Mouse (Mus musculus) limb, embryonic 13.5 days (tissue): ENCODE measurements around the gene Lrrc8b. TPM values are rescaled to one million over a fixed set of nuclear protein-coding genes. Genes with fewer than 3 reads are reported as not detected.

Source experiments
- ATAC-seq: fragments of 200-750 bp; cut with Nextera tagmentation; 2 replicates; pipeline ENCODE4 v1.8.0; 2017; ENCODE audit warnings: low read depth, moderate number of reproducible peaks, moderate TSS enrichment; ENCODE audit not compliant: low FRiP score
- H3K27ac ChIP-seq: fragments of 300-500 bp; sonication (generic); 2 replicates; pipeline ENCODE4 v1.5.1; 2015; ENCODE audit warnings: inconsistent platforms, mild to moderate bottlenecking, moderate library complexity
- H3K27me3 ChIP-seq: fragments of 300-500 bp; sonication (generic); 2 replicates; pipeline ENCODE4 v1.6.1; 2015; ENCODE audit warnings: mild to moderate bottlenecking, inconsistent platforms
- H3K36me3 ChIP-seq: fragments of 300-500 bp; sonication (generic); 2 replicates; pipeline ENCODE4 v1.6.1; 2015; ENCODE audit warnings: inconsistent platforms, mild to moderate bottlenecking, moderate library complexity
- H3K4me1 ChIP-seq: fragments of 300-500 bp; sonication (generic); 2 replicates; pipeline ENCODE4 v1.6.1; 2015; ENCODE audit warnings: inconsistent platforms
- H3K4me2 ChIP-seq: fragments of 300-500 bp; sonication (generic); replicated peaks from 2 replicates; pipeline ENCODE4 v1.6.1; 2015; ENCODE audit warnings: inconsistent platforms, mild to moderate bottlenecking, moderate library complexity
- H3K4me3 ChIP-seq: fragments of 300-500 bp; sonication (generic); 2 replicates; pipeline ENCODE4 v1.5.1; 2015; ENCODE audit warnings: moderate library complexity, mild to moderate bottlenecking, inconsistent platforms
- H3K9ac ChIP-seq: fragments of 300-500 bp; sonication (generic); 2 replicates; pipeline ENCODE4 v1.6.1; 2015; ENCODE audit warnings: mild to moderate bottlenecking, inconsistent platforms
- H3K9me3 ChIP-seq: fragments of 300-500 bp; sonication (generic); 2 replicates; pipeline ENCODE4 v1.6.1; 2016; ENCODE audit warnings: inconsistent platforms
- WGBS: fragments of 180-500 bp; shearing (Covaris S2); methylation state at CpG from one replicate; pipeline ENCODE4 v1.1.7; 2015; 5-methylcytosine and 5-hydroxymethylcytosine counted together
- polyA plus RNA-seq: library from polyadenylated mRNA; unstranded; fragments of >200 nt; fragmentation: Nextera tagmentation; extraction: Ambion mirVana; gene quantifications from 2 replicates; pipeline ENCODE4 v1.2.1, GENCODE M21; 2015

Gene Lrrc8b
- polyA plus RNA-seq = 3.1 and 3.2 TPM in 2 replicates

- Histone ChIP-seq H3K4me2 (peak within 1 kb of the TSS; percentile 98), H3K4me1 (peaks cover 8% of the 10 kb centered on the region), H3K27ac (peak within 1 kb of the TSS; percentile 45; the same call in 1 of the 2 replicates), H3K27me3 (0 out of 2 replicates have a peak, but pooled peaks cover 8% of the 10 kb centered on the region), H3K36me3 (no peaks in the 10 kb centered on the region), H3K9ac (peak within 1 kb of the TSS; percentile 78), H3K4me3 (peak within 1 kb of the TSS; percentile 78), H3K9me3 (no peaks in the 10 kb centered on the region)
- peak; percentile 96 for ATAC-seq
- under 1% methylated on average over 57 of the region's 63 CpGs for WGBS
Measured at GRCm38 (mm10) chr5:105415198-105415791, at the start of gene Lrrc8b. TSS of gene Lrrc8b (plus strand) at chr5:105415775.

GRCm38 (mm10) chr5:105381482-105381881 lies 34.1 kb upstream of the Lrrc8b start:
- H3K4me3 ChIP-seq = no peak overlapping the region
- no peaks in the 10 kb centered on the region for H3K4me1 ChIP-seq
- WGBS = 78% methylated on average over 2 of the region's 2 CpGs
- no peak overlapping the region for H3K27ac ChIP-seq
- H3K9ac ChIP-seq = no peak overlapping the region
- H3K27me3 ChIP-seq = no peaks in the 10 kb centered on the region
- no peaks in the 10 kb centered on the region for H3K9me3 ChIP-seq
- ATAC-seq = no peak
- H3K36me3 ChIP-seq = no peaks in the 10 kb centered on the region
- H3K4me2 ChIP-seq = no peak overlapping the region

DNA sequence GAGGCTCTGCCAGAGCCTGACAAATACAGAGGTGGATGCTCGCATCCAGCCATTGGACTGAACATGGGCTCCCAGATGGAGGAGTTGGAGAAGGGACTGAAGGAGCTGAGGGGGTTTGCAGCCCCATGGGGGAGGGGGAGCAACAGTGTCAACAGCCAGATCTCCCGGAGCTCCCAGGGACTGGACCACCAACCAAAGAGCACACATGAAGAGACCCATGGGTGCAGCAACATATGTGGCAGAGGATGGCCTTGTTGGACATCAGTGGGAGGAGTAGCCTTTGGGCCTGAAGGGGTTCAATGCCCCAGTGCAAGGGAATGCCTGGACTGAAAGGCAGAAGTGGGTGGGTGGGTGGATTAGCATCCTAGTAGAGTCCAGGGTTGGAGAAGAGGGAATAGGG lies 25.2 kb upstream of the Lrrc8b start:
- WGBS = 88% methylated on average over 2 of the region's 2 CpGs
- Histone ChIP-seq H3K36me3 (no peaks in the 10 kb centered on the region), H3K4me3 (no peak overlapping the region), H3K9ac (no peak overlapping the region), H3K4me1 (no peaks in the 10 kb centered on the region), H3K27me3 (no peaks in the 10 kb centered on the region), H3K9me3 (peaks cover 6% of the 10 kb centered on the region; the same call in 1 of the 2 replicates), H3K4me2 (no peak overlapping the region), H3K27ac (no peak overlapping the region)
- no peak for ATAC-seq

- H3K27ac ChIP-seq = no peak overlapping the region
- no peak overlapping the region for H3K4me2 ChIP-seq
- peaks cover 6% of the 10 kb centered on the region; the same call in 1 of the 2 replicates for H3K9me3 ChIP-seq
- 94% methylated on average over 6 of the region's 6 CpGs for WGBS
- H3K4me1 ChIP-seq = no peaks in the 10 kb centered on the region
- no peak overlapping the region for H3K4me3 ChIP-seq
- H3K9ac ChIP-seq = no peak overlapping the region
- no peaks in the 10 kb centered on the region for H3K27me3 ChIP-seq
- H3K36me3 ChIP-seq = no peaks in the 10 kb centered on the region
- ATAC-seq = no peak
Measured at GRCm38 (mm10) chr5:105393731-105394130, 21.8 kb upstream of the Lrrc8b start.

DNA sequence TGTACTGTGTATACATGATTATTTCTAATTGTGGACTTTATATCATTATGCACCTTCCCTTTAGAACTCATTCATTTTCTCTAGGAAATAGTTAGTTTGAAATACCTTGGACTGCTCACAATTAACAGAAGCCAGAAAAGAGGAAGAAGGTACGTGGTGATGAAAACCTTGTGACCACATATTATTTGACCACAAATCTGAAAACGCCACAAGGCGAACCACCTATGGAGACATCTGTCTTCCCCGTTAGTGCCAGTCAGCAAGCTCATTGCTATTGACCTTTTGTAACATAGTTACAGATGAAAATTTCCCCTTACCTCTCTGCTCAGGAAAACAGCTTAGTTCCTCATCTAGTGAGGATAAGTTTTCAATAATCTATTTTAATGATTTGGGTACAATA lies 20.4 kb upstream of the Lrrc8b start:
- 81% methylated on average over 4 of the region's 4 CpGs for WGBS
- H3K4me3 ChIP-seq = no peak overlapping the region
- H3K4me1 ChIP-seq = peaks cover under 1% of the 10 kb centered on the region; the same call in 1 of the 2 replicates
- no peaks in the 10 kb centered on the region for H3K27me3 ChIP-seq
- H3K9ac ChIP-seq = no peak overlapping the region
- no peak overlapping the region for H3K27ac ChIP-seq
- no peak overlapping the region for H3K4me2 ChIP-seq
- no peak for ATAC-seq
- no peaks in the 10 kb centered on the region for H3K36me3 ChIP-seq
- H3K9me3 ChIP-seq = peaks cover 6% of the 10 kb centered on the region; the same call in 1 of the 2 replicates

GRCm38 (mm10) chr5:105398966-105399365 lies 16.6 kb upstream of the Lrrc8b start:
- no peak for ATAC-seq
- H3K36me3 ChIP-seq = no peaks in the 10 kb centered on the region
- H3K27ac ChIP-seq = no peak overlapping the region
- H3K4me2 ChIP-seq = no peak overlapping the region
- no peaks in the 10 kb centered on the region for H3K27me3 ChIP-seq
- 77% methylated on average over 6 of the region's 6 CpGs for WGBS
- H3K4me1 ChIP-seq = peaks cover 9% of the 10 kb centered on the region
- no peak overlapping the region for H3K9ac ChIP-seq
- H3K9me3 ChIP-seq = no peaks in the 10 kb centered on the region
- no peak overlapping the region for H3K4me3 ChIP-seq

GRCm38 (mm10) chr5:105399631-105400423 lies 15.7 kb upstream of the Lrrc8b start:
- peak overlapping the region; percentile 30 for H3K4me3 ChIP-seq

DNA sequence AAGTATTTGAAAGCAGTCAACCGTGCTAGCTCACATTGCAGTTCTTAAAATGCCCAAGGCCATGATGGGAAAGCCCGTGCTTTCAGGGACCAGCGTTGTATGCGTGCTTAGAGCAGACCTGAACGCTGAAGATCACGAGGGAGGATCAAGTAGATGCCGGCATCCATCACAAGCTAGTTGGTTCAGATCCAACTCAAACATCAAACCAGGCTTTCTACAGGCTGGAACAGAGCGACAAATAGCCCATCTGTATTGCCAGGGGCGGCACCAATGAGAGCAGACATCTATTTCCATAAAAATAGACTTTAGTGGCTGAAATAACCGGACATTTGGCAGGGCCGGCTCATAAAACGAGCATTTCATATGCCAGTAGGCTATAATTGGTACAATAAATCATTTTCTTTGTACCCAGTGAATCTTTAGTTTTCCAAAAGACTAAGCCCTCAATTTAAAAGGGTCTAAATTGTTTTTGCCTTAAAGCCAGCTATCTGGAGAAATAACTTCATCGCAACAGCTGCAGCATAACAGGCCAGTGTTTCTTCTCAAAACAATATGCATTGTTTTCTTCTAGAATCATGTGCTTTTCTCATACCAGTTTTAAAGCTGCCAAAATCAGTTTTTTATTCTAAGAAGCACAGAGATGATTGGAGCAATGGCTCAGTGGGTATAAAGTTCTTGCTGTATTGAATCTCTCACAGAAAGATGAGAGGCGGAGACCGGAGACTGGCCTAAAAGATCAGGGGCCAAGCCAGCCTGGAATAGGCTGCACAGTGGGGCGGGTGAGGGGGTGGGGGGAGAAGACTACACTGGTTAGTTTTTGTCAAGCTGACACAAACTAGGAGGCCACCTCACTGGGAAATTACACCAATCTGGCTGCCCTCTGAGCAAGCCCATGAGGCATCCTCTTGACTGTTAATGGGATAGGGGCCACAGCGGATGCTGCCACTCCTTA lies 14.9 kb upstream of the Lrrc8b start:
- Histone ChIP-seq H3K27me3 (no peaks in the 10 kb centered on the region), H3K4me2 (peak overlapping the region; percentile 61), H3K9ac (peak overlapping the region; percentile 13; the same call in 1 of the 2 replicates), H3K36me3 (no peaks in the 10 kb centered on the region), H3K4me3 (peak overlapping the region; percentile 30), H3K4me1 (peaks cover 9% of the 10 kb centered on the region), H3K27ac (no peak overlapping the region), H3K9me3 (no peaks in the 10 kb centered on the region)
- 45% methylated on average over 17 of the region's 17 CpGs for WGBS
- peak; percentile 41; the same call in 1 of the 2 replicates for ATAC-seq

More at GRCm38 (mm10) chr5:105399631-105400423, 15.7 kb upstream of the Lrrc8b start:
- WGBS = 34% methylated on average over 13 of the region's 13 CpGs
- 0 out of 2 replicates have a peak, but pooled peaks have one; percentile 43 for ATAC-seq
- H3K9ac ChIP-seq = peak overlapping the region; percentile 13; the same call in 1 of the 2 replicates
- no peaks in the 10 kb centered on the region for H3K9me3 ChIP-seq
- H3K4me2 ChIP-seq = peak overlapping the region; percentile 61
- H3K36me3 ChIP-seq = no peaks in the 10 kb centered on the region
- H3K4me1 ChIP-seq = peaks cover 9% of the 10 kb centered on the region
- H3K27me3 ChIP-seq = no peaks in the 10 kb centered on the region
- H3K27ac ChIP-seq = no peak overlapping the region

GRCm38 (mm10) chr5:105401536-105401935 lies 14.0 kb upstream of the Lrrc8b start:
- H3K27ac ChIP-seq = no peak overlapping the region
- 89% methylated on average over 6 of the region's 6 CpGs for WGBS
- H3K9me3 ChIP-seq = no peaks in the 10 kb centered on the region
- no peak overlapping the region for H3K9ac ChIP-seq
- no peaks in the 10 kb centered on the region for H3K27me3 ChIP-seq
- H3K36me3 ChIP-seq = no peaks in the 10 kb centered on the region
- no peak overlapping the region for H3K4me3 ChIP-seq
- H3K4me2 ChIP-seq = no peak overlapping the region
- ATAC-seq = no peak
- H3K4me1 ChIP-seq = peaks cover 9% of the 10 kb centered on the region

GRCm38 (mm10) chr5:105404961-105405360 lies 10.6 kb upstream of the Lrrc8b start:
- H3K4me1 ChIP-seq = peaks cover 9% of the 10 kb centered on the region
- H3K36me3 ChIP-seq = no peaks in the 10 kb centered on the region
- no peak overlapping the region for H3K9ac ChIP-seq
- no peak overlapping the region for H3K4me3 ChIP-seq
- H3K9me3 ChIP-seq = no peaks in the 10 kb centered on the region
- 10% methylated on average over 8 of the region's 8 CpGs for WGBS
- H3K27ac ChIP-seq = no peak overlapping the region
- ATAC-seq = no peak
- no peaks in the 10 kb centered on the region for H3K27me3 ChIP-seq
- H3K4me2 ChIP-seq = no peak overlapping the region

GRCm38 (mm10) chr5:105407661-105408060 lies 7.9 kb upstream of the Lrrc8b start:
- Histone ChIP-seq H3K27me3 (no peaks in the 10 kb centered on the region), H3K4me3 (no peak overlapping the region), H3K27ac (no peak overlapping the region), H3K4me2 (no peak overlapping the region), H3K9ac (no peak overlapping the region), H3K9me3 (no peaks in the 10 kb centered on the region), H3K36me3 (no peaks in the 10 kb centered on the region), H3K4me1 (no peaks in the 10 kb centered on the region)
- no peak for ATAC-seq
- WGBS = 88% methylated on average over 5 of the region's 5 CpGs
